Mouse (Mus musculus): ENCODE results near the gene Dennd4b.

- no peak for TF ChIP-seq CTCF (IDR thresholded peaks at IDR 0.05; ENCODE audit: low read depth, low read length)
- TF ChIP-seq GATA1 (IDR thresholded peaks at IDR 0.05; ENCODE audit: borderline replicate concordance, low read length) = no peak
- no peak for TF ChIP-seq POLR2AphosphoS5 (IDR thresholded peaks at IDR 0.05; ENCODE audit: insufficient replicate concordance, low read depth, low read length)
- no peak for TF ChIP-seq TAL1 (conservative IDR thresholded peaks at IDR 0.05; ENCODE audit: low read depth, low read length)
Observed at GRCm38 (mm10) chr3:90292345-90293275, 27.6 kb downstream of the Dennd4b start, which contains the start of gene Gatad2b.

Data from G1E (cell line).